Mouse (Mus musculus): ENCODE data around the gene Mef2b.
"Not testable (repeated sequence)": the region's sequence is repeated elsewhere in the genome, so short reads cannot be mapped to it uniquely, and the experiment has no call there.

Gene Mef2b

GRCm38 (mm10) chr8:70179082-70179481, 39.6 kb downstream of the Mef2b start:
- DNase-seq (ENCODE audit: low read depth, low spot score) = no peak

- no peak for DNase-seq (ENCODE audit: low read depth, low spot score)
These were observed 41.8 kb downstream of the Mef2b start for GRCm38 (mm10) chr8:70181212-70181902.

- DNase-seq (ENCODE audit: low read depth, low spot score) = peak; percentile 45
These were observed 42.4 kb downstream of the Mef2b start for GRCm38 (mm10) chr8:70181903-70182252.

- no peak for DNase-seq (ENCODE audit: low read depth, low spot score)
These were observed 43.7 kb downstream of the Mef2b start for GRCm38 (mm10) chr8:70183194-70183593.

- DNase-seq (ENCODE audit: low read depth, low spot score) = no peak
These were observed 49.2 kb downstream of the Mef2b start for GRCm38 (mm10) chr8:70188707-70189106.

GRCm38 (mm10) chr8:70193238-70193637, 53.7 kb downstream of the Mef2b start:
- DNase-seq (ENCODE audit: low read depth, low spot score) = no peak

- DNase-seq (ENCODE audit: low read depth, low spot score) = no peak
These were observed 54.7 kb downstream of the Mef2b start for GRCm38 (mm10) chr8:70194191-70194590.

- DNase-seq (ENCODE audit: low read depth, low spot score) = no peak
These were observed 56.3 kb downstream of the Mef2b start for GRCm38 (mm10) chr8:70195762-70196161.

- no peak for DNase-seq (ENCODE audit: low read depth, low spot score)
These were observed 58.1 kb downstream of the Mef2b start for GRCm38 (mm10) chr8:70197603-70198002.

- no peak for DNase-seq (ENCODE audit: low read depth, low spot score)
These were observed 60.7 kb downstream of the Mef2b start for GRCm38 (mm10) chr8:70200098-70200681.

- DNase-seq (ENCODE audit: low read depth, low spot score) = no peak
These were observed 61.9 kb downstream of the Mef2b start for GRCm38 (mm10) chr8:70201417-70201816.

GRCm38 (mm10) chr8:70203072-70203471, 63.6 kb downstream of the Mef2b start:
- no peak for DNase-seq (ENCODE audit: low read depth, low spot score)

GRCm38 (mm10) chr8:70204757-70205156, 65.2 kb downstream of the Mef2b start:
- no peak for DNase-seq (ENCODE audit: low read depth, low spot score)

GRCm38 (mm10) chr8:70208130-70208529, 68.6 kb downstream of the Mef2b start:
- DNase-seq (ENCODE audit: low read depth, low spot score) = no peak

GRCm38 (mm10) chr8:70210538-70210937, 71.0 kb downstream of the Mef2b start:
- DNase-seq (ENCODE audit: low read depth, low spot score) = no peak

GRCm38 (mm10) chr8:70211275-70211674, 71.8 kb downstream of the Mef2b start:
- no peak for DNase-seq (ENCODE audit: low read depth, low spot score)

- no peak for DNase-seq (ENCODE audit: low read depth, low spot score)
These were observed 72.2 kb downstream of the Mef2b start for GRCm38 (mm10) chr8:70211726-70212111.

- peak; percentile 98 for DNase-seq (ENCODE audit: low read depth, low spot score)
These were observed 72.9 kb downstream of the Mef2b start, which contains the start of gene Slc25a42 for GRCm38 (mm10) chr8:70212112-70213055. Slc25a42 (minus strand) TSS chr8:70212305.

- no peak for DNase-seq (ENCODE audit: low read depth, low spot score)
These were observed 74.9 kb downstream of the Mef2b start for GRCm38 (mm10) chr8:70214411-70214810.

- DNase-seq (ENCODE audit: low read depth, low spot score) = no peak
These were observed 75.6 kb downstream of the Mef2b start for GRCm38 (mm10) chr8:70215092-70215491.

GRCm38 (mm10) chr8:70216161-70216560, 76.7 kb downstream of the Mef2b start:
- DNase-seq (ENCODE audit: low read depth, low spot score) = not testable (repeated sequence)

GRCm38 (mm10) chr8:70216566-70216965, 77.1 kb downstream of the Mef2b start:
- DNase-seq (ENCODE audit: low read depth, low spot score) = no peak
